Mouse (Mus musculus) layer of hippocampus, adult 9-11 months (tissue): Measurements from ENCODE around the gene Armc7.

Source experiments
- DNase-seq: peaks from one replicate; pipeline ENCODE4 v3.0.0; 2022

The Armc7 gene

DNA sequence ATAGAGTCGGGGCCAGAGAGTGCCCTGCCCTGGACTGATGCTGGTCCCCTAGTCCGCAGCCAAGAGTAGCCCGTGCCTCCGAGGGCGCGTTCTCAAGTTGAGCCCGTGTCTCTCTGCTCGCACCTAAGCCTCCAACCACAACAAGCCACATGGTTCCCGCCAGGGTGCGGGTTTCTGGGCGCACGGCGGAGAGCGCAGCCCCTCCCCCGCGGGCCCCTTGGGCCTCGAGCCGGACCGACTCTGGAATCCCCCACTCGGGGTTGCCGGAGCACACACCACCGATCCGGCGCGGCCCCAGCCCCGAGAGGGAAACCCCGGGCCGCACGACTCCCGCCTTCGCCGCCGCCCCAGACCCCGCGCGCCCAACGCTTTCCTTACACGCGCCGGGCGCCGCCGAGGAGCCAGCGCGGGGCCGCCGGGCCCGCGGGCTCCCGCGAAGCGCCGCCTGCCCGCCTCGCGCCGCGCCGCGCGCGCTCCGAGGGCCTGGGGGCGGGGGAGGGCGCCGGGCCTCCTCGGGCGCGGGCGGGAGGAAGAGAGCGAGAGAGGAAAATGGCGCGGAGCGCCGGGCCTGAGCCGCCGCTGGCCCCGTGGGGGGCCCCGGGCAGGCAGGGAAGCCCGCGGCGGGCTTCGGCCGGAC is 60.1 kb downstream of the Armc7 start:
- peak; percentile 49 for DNase-seq

DNA sequence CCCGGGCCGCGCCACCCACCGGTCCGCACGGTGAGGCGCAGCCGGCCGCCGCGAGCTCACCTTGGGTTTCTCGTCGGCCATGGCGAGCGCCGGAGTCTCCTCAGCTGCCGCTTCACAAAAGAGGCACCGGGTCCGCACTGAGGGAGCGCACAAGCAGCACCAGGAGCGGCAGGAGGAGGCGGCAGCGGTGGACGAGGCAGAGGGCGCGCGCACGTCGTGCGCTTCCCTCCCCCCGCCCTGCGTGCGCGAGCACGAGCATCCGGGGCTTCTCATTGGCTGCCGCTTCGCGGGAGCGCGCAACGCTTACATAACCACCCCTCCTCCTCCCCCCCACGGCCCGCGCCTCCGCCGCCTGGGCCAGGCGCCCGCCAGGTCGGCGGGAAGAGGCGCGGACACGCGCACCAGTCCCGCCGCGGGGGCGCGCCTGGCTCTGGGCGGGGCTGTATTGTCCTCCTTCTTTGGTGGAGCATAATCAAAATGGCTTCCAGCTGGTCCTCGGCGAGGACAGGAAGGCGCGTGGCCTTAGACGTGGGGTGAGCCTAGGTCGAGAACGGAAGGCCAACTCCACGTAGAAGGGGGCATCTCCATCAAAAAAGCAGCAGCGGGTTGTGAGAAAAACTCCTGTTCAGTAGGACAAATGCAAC is 60.7 kb downstream of the Armc7 start, which contains the start of gene Sumo2:
Sumo2 (minus strand) TSS at position 239 of the 644 bp plus-strand sequence.
- DNase-seq = peak; percentile 98

DNA sequence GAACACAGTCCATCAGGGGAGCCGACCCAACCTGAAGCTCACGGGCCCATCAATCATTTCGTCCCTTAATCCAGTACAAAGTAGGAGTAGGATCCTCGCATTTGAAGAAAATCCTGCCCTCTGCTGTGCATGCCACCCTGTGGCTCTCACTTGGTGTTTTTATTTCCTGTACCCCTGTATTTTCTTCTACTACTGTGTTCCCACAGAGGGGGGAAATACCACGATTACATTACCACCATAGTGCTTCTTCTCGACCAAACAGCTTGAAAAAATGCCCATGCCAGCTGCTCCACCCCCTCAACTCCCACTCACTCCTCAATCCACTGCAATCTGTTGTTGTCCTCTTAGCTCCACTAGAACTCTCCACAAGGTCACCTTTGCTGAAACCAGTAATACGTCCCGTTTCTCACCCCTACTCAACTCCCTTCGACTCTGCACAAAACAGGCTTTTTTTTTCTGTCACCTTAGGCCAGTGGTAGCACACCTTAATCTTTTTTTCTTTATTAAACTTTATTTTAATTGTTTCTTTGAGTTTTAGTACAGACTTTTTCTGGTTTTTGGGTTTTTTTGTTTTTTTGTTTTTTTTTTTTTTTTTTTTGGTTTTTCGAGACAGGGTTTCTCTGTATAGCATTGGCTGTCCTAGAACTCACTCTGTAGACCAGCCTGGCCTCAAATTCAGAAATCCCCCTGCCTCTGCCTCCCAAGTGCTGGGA is 61.5 kb downstream of the Armc7 start:
- DNase-seq = peak; percentile 49

DNA sequence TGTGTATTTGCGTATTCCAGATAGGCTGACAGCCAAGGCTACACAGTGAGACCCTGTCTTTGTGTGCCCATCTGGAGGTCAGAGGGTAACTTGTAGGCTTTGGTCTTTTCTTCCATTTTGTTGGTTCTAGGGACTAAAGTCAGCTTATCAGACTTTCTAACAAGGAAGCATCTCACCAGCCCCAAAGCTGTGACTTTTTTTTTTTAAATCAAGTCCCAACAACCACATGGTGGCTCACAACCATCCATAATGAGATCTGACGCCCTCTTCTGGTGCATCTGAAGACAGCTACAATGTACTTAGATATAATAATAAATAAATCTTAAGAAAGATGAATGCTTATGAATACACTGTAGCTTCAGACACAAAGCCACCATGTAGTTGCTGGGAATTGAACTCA is 62.6 kb downstream of the Armc7 start:
- DNase-seq = no peak
